Mouse (Mus musculus): Measurements from ENCODE around the gene Sema6d.

- TF ChIP-seq CTCF (IDR thresholded peaks at IDR 0.05; ENCODE audit: low read depth, low read length) = no peak
- no peak for TF ChIP-seq TAL1 (conservative IDR thresholded peaks at IDR 0.05; ENCODE audit: low read depth, low read length)
- no peak for TF ChIP-seq POLR2AphosphoS5 (IDR thresholded peaks at IDR 0.05; ENCODE audit: insufficient replicate concordance, low read depth, low read length)
- no peak for TF ChIP-seq GATA1 (IDR thresholded peaks at IDR 0.05; ENCODE audit: borderline replicate concordance, low read length)
- no peak for TF ChIP-seq GATA2 (IDR thresholded peaks at IDR 0.05; ENCODE audit: borderline replicate concordance, low read depth, low read length)
These were observed 315.1 kb downstream of the Sema6d start for GRCm38 (mm10) chr2:124404631-124405562.
